Mouse (Mus musculus) midbrain, embryonic 14.5 days (tissue): ENCODE measurements around the gene Hoxc10. TPM values are rescaled to one million over a fixed set of nuclear protein-coding genes. Genes with fewer than 3 reads are reported as not detected.

Experiments
- ATAC-seq: fragments of 200-750 bp; cut with Nextera tagmentation; 2 replicates; pipeline ENCODE4 v1.8.0; 2017; ENCODE audit warnings: moderate number of reproducible peaks, moderate library complexity; ENCODE audit not compliant: low FRiP score, low TSS enrichment
- DNase-seq: peaks from one replicate; pipeline ENCODE4 v3.0.0-alpha.2; 2015
- H3K27ac ChIP-seq: fragments of 300-500 bp; sonication (generic); replicated peaks from 2 replicates; pipeline ENCODE4 v1.5.1; 2014; ENCODE audit warnings: mild to moderate bottlenecking, low read depth, low read length, moderate library complexity
- H3K27me3 ChIP-seq: fragments of 300-500 bp; sonication (generic); 2 replicates; pipeline ENCODE4 v1.6.1; 2014; ENCODE audit warnings: low read length, control low read depth, mixed read lengths; ENCODE audit not compliant: control insufficient read depth, insufficient read depth
- H3K36me3 ChIP-seq: fragments of 300-500 bp; sonication (generic); 2 replicates; pipeline ENCODE4 v1.6.1; 2014; ENCODE audit warnings: low read length, control low read depth; ENCODE audit not compliant: control insufficient read depth, insufficient read depth
- H3K4me1 ChIP-seq: fragments of 300-500 bp; sonication (generic); 2 replicates; pipeline ENCODE4 v1.6.1; 2014; ENCODE audit warnings: mild to moderate bottlenecking, antibody characterized with exemption, low read length, control low read depth; ENCODE audit not compliant: control insufficient read depth, insufficient read depth
- H3K4me2 ChIP-seq: fragments of 300-500 bp; sonication (generic); 2 replicates; pipeline ENCODE4 v1.6.1; 2014; ENCODE audit warnings: mild to moderate bottlenecking, low read length, moderate library complexity
- H3K4me3 ChIP-seq: fragments of 300-500 bp; sonication (generic); replicated peaks from 2 replicates; pipeline ENCODE4 v1.5.1; 2014; ENCODE audit warnings: low read depth, low read length
- H3K9ac ChIP-seq: fragments of 300-500 bp; sonication (generic); replicated peaks from 2 replicates; pipeline ENCODE4 v1.6.1; 2014; ENCODE audit warnings: mild to moderate bottlenecking, low read length, moderate library complexity
- H3K9me3 ChIP-seq: fragments of 300-500 bp; sonication (generic); 2 replicates; pipeline ENCODE4 v1.6.1; 2016; ENCODE audit warnings: low read length, control low read depth, mixed read lengths; ENCODE audit not compliant: control insufficient read depth
- WGBS: fragments of 180-500 bp; shearing (Covaris S2); extraction: QIAGEN DNeasy Blood & Tissue Kit; methylation state at CpG from one replicate; pipeline ENCODE4 v1.1.7; 2014; 5-methylcytosine and 5-hydroxymethylcytosine counted together
- polyA plus RNA-seq: library from polyadenylated mRNA; unstranded; fragments of >200 nt; fragmentation: Nextera tagmentation; extraction: Ambion mirVana; gene quantifications from 2 replicates; pipeline ENCODE4 v1.2.1, GENCODE M21; 2014

Hoxc10 gene
- polyA plus RNA-seq, 1 experiment from 2014 or later = not detected

DNA sequence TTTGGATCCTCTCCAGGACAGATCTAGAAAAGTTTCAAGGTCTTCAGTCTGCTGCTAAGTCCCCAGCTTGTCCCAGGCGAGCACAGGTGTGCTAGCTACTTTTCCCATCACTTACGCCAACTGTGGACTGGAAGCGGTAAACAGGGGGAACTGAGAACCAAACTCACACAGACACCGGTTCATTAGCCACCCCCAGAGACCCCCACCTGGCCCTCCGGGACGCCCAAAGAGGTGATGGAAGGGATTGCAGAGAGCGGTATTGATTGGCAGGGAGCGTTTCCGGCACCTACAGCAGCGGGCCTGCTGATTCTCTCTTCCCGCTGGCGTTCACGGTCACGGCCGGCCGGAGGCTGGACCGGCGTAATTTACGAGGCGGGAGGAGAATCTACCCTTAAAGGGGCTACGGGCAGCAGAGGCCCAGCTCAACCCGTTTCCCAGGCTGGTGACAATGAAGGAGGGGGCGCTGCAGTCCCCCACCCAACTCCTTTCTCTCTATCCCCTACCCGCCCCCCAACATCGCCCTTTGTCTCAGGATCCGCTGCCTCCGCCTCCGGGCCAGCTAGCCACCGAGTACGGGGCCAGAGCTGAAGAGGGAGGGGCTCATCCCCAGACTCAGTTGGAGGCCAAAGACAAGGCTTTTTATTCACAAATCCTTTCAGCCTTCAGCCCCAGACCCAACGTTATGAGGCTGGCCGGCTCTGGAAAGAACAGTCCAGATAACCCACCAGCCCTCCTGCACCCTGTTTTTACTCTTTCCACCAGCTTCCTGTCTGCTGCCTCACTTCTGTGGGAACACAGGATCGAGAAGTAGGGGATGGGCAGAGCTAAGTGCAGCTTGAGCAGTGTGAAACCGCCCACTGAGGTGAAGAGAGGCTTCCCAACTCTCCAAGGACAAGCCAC lies 27.1 kb upstream of the Hoxc10 start:
- Histone ChIP-seq H3K36me3 (no peaks in the 10 kb centered on the region), H3K27ac (no peak overlapping the region), H3K9me3 (no peaks in the 10 kb centered on the region), H3K4me2 (no peak overlapping the region), H3K9ac (no peak overlapping the region), H3K4me1 (no peaks in the 10 kb centered on the region), H3K4me3 (no peak overlapping the region), H3K27me3 (peaks cover 99% of the 10 kb centered on the region)
- WGBS = 1% methylated on average over 34 of the region's 34 CpGs
- ATAC-seq = no peak
- DNase-seq = no peak

- Histone ChIP-seq H3K9ac (no peak overlapping the region), H3K4me3 (no peak overlapping the region; the same call in 1 of the 2 replicates), H3K9me3 (no peaks in the 10 kb centered on the region), H3K4me2 (peak overlapping the region; percentile 33), H3K36me3 (no peaks in the 10 kb centered on the region), H3K27me3 (peaks cover 99% of the 10 kb centered on the region), H3K27ac (no peak overlapping the region), H3K4me1 (no peaks in the 10 kb centered on the region)
- ATAC-seq (no peak), DNase-seq (no peak)
- WGBS = under 1% methylated on average over 51 of the region's 53 CpGs
These were observed 23.7 kb upstream of the Hoxc10 start for GRCm38 (mm10) chr15:102942739-102943467.

GRCm38 (mm10) chr15:102943468-102943813 lies 23.2 kb upstream of the Hoxc10 start:
- WGBS = 2% methylated on average over 5 of the region's 5 CpGs
- no peak overlapping the region for H3K9ac ChIP-seq
- DNase-seq (no peak), ATAC-seq (no peak)
- H3K36me3 ChIP-seq = no peaks in the 10 kb centered on the region
- no peak overlapping the region for H3K4me3 ChIP-seq
- peaks cover 99% of the 10 kb centered on the region for H3K27me3 ChIP-seq
- no peaks in the 10 kb centered on the region for H3K9me3 ChIP-seq
- no peak overlapping the region for H3K4me2 ChIP-seq
- no peaks in the 10 kb centered on the region for H3K4me1 ChIP-seq
- H3K27ac ChIP-seq = no peak overlapping the region

GRCm38 (mm10) chr15:102945185-102946077 lies 21.2 kb upstream of the Hoxc10 start:
- Histone ChIP-seq H3K4me2 (no peak overlapping the region), H3K9me3 (no peaks in the 10 kb centered on the region), H3K9ac (no peak overlapping the region), H3K4me3 (no peak overlapping the region), H3K27me3 (peaks cover 98% of the 10 kb centered on the region), H3K4me1 (no peaks in the 10 kb centered on the region), H3K27ac (no peak overlapping the region), H3K36me3 (no peaks in the 10 kb centered on the region)
- ATAC-seq (no peak), DNase-seq (no peak)
- 8% methylated on average over 22 of the region's 22 CpGs for WGBS

DNA sequence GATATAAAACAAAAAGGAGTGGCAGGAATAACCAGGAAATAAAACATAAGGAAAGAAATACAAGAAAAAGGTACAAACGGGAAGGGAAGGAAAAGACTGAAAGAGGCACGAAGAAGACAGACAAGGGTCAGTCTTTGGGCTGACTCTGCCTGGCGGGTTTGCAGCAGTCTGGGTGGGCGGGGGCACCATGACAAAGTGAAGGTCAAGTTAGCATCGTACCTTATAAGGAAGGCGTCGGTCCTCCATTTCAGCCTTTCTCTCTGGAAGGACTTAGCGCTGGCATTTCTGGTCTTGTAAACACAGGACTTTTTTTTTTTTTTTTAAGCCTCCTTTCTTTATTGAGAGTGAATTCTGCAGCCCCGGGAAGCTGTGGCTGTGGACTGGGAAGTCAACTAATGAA lies 19.3 kb upstream of the Hoxc10 start:
- ATAC-seq (no peak), DNase-seq (no peak)
- Histone ChIP-seq H3K36me3 (no peaks in the 10 kb centered on the region), H3K4me3 (no peak overlapping the region), H3K4me2 (no peak overlapping the region), H3K9ac (no peak overlapping the region), H3K9me3 (no peaks in the 10 kb centered on the region), H3K4me1 (no peaks in the 10 kb centered on the region), H3K27me3 (peaks cover 98% of the 10 kb centered on the region), H3K27ac (no peak overlapping the region)
- WGBS = 2% methylated on average over 9 of the region's 9 CpGs

GRCm38 (mm10) chr15:102948842-102949241 lies 17.8 kb upstream of the Hoxc10 start:
- WGBS = 19% methylated on average over 2 of the region's 2 CpGs
- DNase-seq (no peak), ATAC-seq (no peak)
- no peak overlapping the region for H3K9ac ChIP-seq
- H3K36me3 ChIP-seq = no peaks in the 10 kb centered on the region
- no peak overlapping the region for H3K4me3 ChIP-seq
- H3K27ac ChIP-seq = no peak overlapping the region
- no peaks in the 10 kb centered on the region for H3K4me1 ChIP-seq
- H3K9me3 ChIP-seq = no peaks in the 10 kb centered on the region
- H3K27me3 ChIP-seq = peaks cover 98% of the 10 kb centered on the region
- no peak overlapping the region for H3K4me2 ChIP-seq

DNA sequence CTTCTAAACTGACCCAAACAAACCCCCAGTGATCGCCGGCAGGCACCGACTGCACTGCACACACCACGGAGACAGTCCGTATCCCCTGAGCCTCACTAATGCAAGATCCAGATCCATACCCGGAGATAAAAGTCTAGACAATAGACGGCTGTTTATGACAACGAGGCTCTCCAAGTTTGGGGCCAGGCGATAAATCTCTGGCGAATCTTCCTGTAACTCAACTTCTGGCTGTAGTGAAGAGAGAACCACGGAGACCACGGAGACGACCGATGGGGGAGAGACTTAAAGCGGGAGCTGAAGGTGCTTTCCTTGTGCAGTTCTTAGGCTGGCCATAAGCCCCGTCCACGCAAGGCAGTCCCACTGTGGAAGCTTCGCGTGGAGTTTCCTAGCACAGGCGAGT lies 16.9 kb upstream of the Hoxc10 start:
- Histone ChIP-seq H3K27ac (no peak overlapping the region), H3K9me3 (no peaks in the 10 kb centered on the region), H3K4me3 (no peak overlapping the region), H3K4me2 (no peak overlapping the region), H3K36me3 (no peaks in the 10 kb centered on the region), H3K9ac (no peak overlapping the region), H3K27me3 (peaks cover 98% of the 10 kb centered on the region), H3K4me1 (no peaks in the 10 kb centered on the region)
- WGBS = 2% methylated on average over 20 of the region's 20 CpGs
- DNase-seq = no peak
- ATAC-seq = no peak

- Histone ChIP-seq H3K4me3 (no peak overlapping the region), H3K9ac (no peak overlapping the region), H3K27me3 (peaks cover 98% of the 10 kb centered on the region), H3K36me3 (no peaks in the 10 kb centered on the region), H3K9me3 (no peaks in the 10 kb centered on the region), H3K4me1 (no peaks in the 10 kb centered on the region), H3K27ac (no peak overlapping the region), H3K4me2 (no peak overlapping the region)
- DNase-seq (no peak), ATAC-seq (no peak)
- WGBS = 7% methylated on average over 2 of the region's 2 CpGs
These were observed 15.7 kb upstream of the Hoxc10 start for GRCm38 (mm10) chr15:102950877-102951276.
